Mouse (Mus musculus) forebrain, embryonic 12.5 days (tissue): ENCODE measurements at regions not wholly inside any gene's neighbourhood (a gene's known extent, or its start where the extent isn't known, plus 50 kb on each side); places are given as distances from the start of the nearest gene placed in this dataset.

Experiments used
- ATAC-seq: fragments of 200-750 bp; cut with Nextera tagmentation; 2 replicates; pipeline ENCODE4 v1.8.0; 2017; ENCODE audit warnings: moderate TSS enrichment; ENCODE audit not compliant: low FRiP score
- H3K27ac ChIP-seq: fragments of 300-500 bp; sonication (generic); 2 replicates; pipeline ENCODE4 v1.5.1; 2016; ENCODE audit warnings: mild to moderate bottlenecking
- H3K27me3 ChIP-seq: fragments of 300-500 bp; sonication (generic); 2 replicates; pipeline ENCODE4 v1.6.1; 2016; ENCODE audit warnings: mild to moderate bottlenecking
- H3K36me3 ChIP-seq: fragments of 300-500 bp; sonication (generic); replicated peaks from 2 replicates; pipeline ENCODE4 v1.6.1; 2016; ENCODE audit warnings: mild to moderate bottlenecking
- H3K4me1 ChIP-seq: fragments of 300-500 bp; sonication (generic); 2 replicates; pipeline ENCODE4 v1.6.1; 2016
- H3K4me2 ChIP-seq: fragments of 300-500 bp; sonication (generic); 2 replicates; pipeline ENCODE4 v1.6.1; 2016; ENCODE audit warnings: mild to moderate bottlenecking, moderate library complexity
- H3K4me3 ChIP-seq: fragments of 300-500 bp; sonication (generic); replicated peaks from 2 replicates; pipeline ENCODE4 v1.5.1; 2016; ENCODE audit warnings: mild to moderate bottlenecking
- H3K9ac ChIP-seq: fragments of 300-500 bp; sonication (generic); 2 replicates; pipeline ENCODE4 v1.6.1; 2016; ENCODE audit warnings: mild to moderate bottlenecking
- H3K9me3 ChIP-seq: fragments of 300-500 bp; sonication (generic); 2 replicates; pipeline ENCODE4 v1.6.1; 2016
- WGBS: fragments of 180-500 bp; shearing (Covaris S2); methylation state at CpG from one replicate; pipeline ENCODE4 v1.1.7; 2016; 5-methylcytosine and 5-hydroxymethylcytosine counted together

DNA sequence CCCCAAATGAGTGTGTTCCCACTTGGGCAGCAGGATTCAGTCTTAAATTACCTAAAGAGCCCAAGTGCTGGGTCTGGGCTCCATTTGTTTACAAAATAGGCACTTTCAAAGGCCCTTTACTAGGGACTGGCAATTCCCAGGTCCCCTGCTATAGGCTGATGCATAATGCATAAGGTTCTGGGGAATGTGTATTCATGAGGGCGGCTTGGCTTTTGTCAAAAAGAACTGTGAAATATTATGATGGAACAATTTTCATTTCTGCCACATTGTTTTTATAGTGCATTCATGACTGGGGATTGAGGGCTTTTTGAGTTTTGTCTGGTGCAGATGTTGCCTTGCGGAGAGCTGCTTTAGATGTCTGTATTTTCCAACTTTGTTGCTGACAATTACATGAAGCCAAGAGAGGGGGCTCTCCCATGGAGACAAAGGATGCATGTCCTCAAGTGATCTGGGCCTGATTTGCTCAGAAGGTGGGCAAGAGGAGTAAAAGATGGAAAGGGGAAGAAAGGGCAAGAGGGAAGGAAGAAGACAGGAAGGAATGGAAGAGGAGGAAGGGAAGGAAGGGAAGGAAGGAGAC is 636.6 kb upstream of the Cdh5 start:
- Histone ChIP-seq H3K4me1 (peaks cover 13% of the 10 kb centered on the region), H3K27me3 (peaks cover 7% of the 10 kb centered on the region), H3K27ac (no peak overlapping the region), H3K4me2 (no peak overlapping the region), H3K9ac (no peak overlapping the region), H3K9me3 (peaks cover 2% of the 10 kb centered on the region; the same call in 1 of the 2 replicates), H3K36me3 (no peaks in the 10 kb centered on the region), H3K4me3 (no peak overlapping the region)
- 56% methylated on average over 2 of the region's 2 CpGs for WGBS
- ATAC-seq, result peak; percentile 76; the same call in 1 of the 2 replicates

DNA sequence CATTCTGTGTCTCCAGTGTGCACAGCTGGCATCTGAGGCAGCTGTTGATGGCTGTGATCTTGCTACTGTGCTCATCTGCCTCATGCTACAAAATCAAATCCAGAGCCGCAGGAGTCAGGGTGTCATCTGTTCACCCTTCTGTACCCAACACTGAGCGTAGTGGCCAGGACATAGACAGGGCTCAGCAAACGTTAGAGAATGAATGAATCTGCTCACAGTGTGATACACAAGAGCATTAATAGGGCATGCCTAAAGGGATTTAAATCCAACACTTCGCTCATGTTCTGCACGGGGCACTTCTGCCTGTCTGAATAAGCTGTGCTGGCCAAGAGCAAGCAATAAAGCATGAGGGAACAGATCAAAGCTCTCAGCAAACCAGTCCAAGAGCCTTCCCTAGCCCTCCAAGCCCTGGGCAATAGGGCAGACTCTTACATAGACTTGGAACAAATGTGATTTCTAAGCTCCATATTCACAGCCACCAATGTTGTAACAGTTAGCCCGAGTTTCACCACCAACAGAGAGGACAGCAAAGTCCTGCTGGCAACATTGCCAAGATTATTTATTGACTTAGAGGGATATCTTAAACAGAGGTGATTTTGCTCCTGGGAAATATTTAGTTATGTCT is 633.8 kb upstream of the Cdh5 start:
- ATAC-seq, result no peak
- Histone ChIP-seq H3K4me2 (no peak overlapping the region), H3K9ac (no peak overlapping the region), H3K4me1 (peaks cover 13% of the 10 kb centered on the region), H3K4me3 (no peak overlapping the region), H3K36me3 (no peaks in the 10 kb centered on the region), H3K9me3 (no peaks in the 10 kb centered on the region), H3K27me3 (peaks cover 3% of the 10 kb centered on the region; the same call in 1 of the 2 replicates), H3K27ac (no peak overlapping the region)
- 69% methylated on average over 6 of the region's 6 CpGs for WGBS

- 97% methylated on average over 1 of the region's 1 CpGs for WGBS
- no peak overlapping the region for H3K4me2 ChIP-seq
- no peak overlapping the region for H3K27ac ChIP-seq
- H3K9me3 ChIP-seq, result no peaks in the 10 kb centered on the region
- H3K4me3 ChIP-seq, result no peak overlapping the region
- 0 out of 2 replicates have a peak, but pooled peaks cover 3% of the 10 kb centered on the region for H3K27me3 ChIP-seq
- H3K4me1 ChIP-seq, result peaks cover 13% of the 10 kb centered on the region
- ATAC-seq, result no peak
- no peaks in the 10 kb centered on the region for H3K36me3 ChIP-seq
- no peak overlapping the region for H3K9ac ChIP-seq
Measured at GRCm38 (mm10) chr8:103469049-103469448, 632.4 kb upstream of the Cdh5 start.

- 0 out of 2 replicates have a peak, but pooled peaks cover 7% of the 10 kb centered on the region for H3K27me3 ChIP-seq
Measured at GRCm38 (mm10) chr8:103470316-103470715, 631.1 kb upstream of the Cdh5 start.

GRCm38 (mm10) chr8:103475816-103476797 is 625.3 kb upstream of the Cdh5 start:
- ATAC-seq, result no peak

More at GRCm38 (mm10) chr8:103470316-103470715, 631.1 kb upstream of the Cdh5 start:
- WGBS, result 60% methylated on average over 4 of the region's 4 CpGs
- no peak for ATAC-seq
- no peak overlapping the region for H3K9ac ChIP-seq
- H3K4me2 ChIP-seq, result no peak overlapping the region
- H3K36me3 ChIP-seq, result no peaks in the 10 kb centered on the region
- no peaks in the 10 kb centered on the region for H3K9me3 ChIP-seq
- H3K4me1 ChIP-seq, result peaks cover 1% of the 10 kb centered on the region; the same call in 1 of the 2 replicates
- no peak overlapping the region for H3K4me3 ChIP-seq
- no peak overlapping the region for H3K27ac ChIP-seq

DNA sequence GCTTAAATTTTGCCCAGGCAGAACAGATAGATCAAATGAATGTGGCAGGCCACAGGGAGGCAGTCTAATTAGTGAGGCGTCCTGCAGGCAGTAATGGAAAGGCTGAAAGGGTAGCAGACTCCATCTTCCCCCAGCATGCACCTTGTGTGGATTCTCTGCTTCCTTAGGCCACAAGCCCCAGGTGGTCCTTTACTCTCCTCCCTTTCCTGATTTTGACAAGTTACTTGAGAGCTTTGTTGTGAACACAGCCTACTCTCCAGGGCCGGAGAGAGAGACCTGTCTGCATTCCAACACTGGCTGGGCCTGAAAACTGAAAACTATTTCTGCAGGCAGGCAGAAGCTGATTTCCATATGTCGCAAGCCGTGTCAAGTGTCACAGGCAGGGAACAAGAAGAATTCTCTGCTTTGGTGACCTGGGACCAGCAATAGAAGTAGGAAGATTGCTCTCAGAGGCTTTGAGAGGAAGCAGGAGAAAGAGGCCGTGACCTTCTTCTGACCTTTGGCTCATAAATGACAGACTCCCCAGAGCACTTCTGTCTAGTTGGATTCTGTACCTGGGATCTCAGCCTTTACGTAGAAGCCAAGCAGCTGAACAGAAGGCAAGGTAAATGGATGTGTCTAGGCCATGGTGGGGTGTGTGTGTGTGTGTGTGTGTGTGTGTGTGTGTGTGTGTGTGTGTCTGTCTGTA is 619.2 kb upstream of the Cdh5 start:
- Histone ChIP-seq H3K4me2 (no peak overlapping the region), H3K9ac (no peak overlapping the region), H3K27ac (no peak overlapping the region), H3K4me1 (peaks cover 9% of the 10 kb centered on the region), H3K27me3 (peaks cover 6% of the 10 kb centered on the region; the same call in 1 of the 2 replicates), H3K4me3 (no peak overlapping the region), H3K36me3 (no peaks in the 10 kb centered on the region), H3K9me3 (no peaks in the 10 kb centered on the region)
- ATAC-seq, result 0 out of 2 replicates have a peak, but pooled peaks have one; percentile 41
- 27% methylated on average over 6 of the region's 6 CpGs for WGBS

More at GRCm38 (mm10) chr8:103475816-103476797, 625.3 kb upstream of the Cdh5 start:
- 42% methylated on average over 12 of the region's 12 CpGs for WGBS
- Histone ChIP-seq H3K36me3 (no peaks in the 10 kb centered on the region), H3K4me3 (no peak overlapping the region), H3K27ac (no peak overlapping the region), H3K4me1 (no peaks in the 10 kb centered on the region; the same call in 1 of the 2 replicates), H3K9ac (no peak overlapping the region), H3K27me3 (peaks cover 14% of the 10 kb centered on the region; the same call in 1 of the 2 replicates), H3K9me3 (no peaks in the 10 kb centered on the region), H3K4me2 (no peak overlapping the region)

DNA sequence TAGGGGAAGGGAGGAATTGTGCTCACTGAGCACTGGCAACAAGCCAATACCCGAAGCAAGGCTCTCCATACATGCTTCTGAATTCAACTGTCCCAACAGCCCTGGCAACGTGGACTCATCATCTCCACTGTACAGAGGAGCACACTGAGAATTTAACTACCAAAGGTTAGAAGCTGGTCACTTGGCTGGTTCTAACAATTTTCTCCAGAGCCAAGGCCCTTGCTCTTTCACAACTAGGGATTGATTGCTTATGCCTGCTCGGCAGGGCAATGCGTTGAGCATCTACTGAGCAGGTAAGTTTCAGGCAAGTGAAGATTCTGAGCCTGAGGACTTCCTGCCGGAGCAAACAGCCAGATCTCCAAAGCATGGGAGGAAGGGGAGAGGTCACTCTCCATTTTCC is 616.0 kb upstream of the Cdh5 start:
- Histone ChIP-seq H3K27ac (no peak overlapping the region), H3K27me3 (no peaks in the 10 kb centered on the region), H3K36me3 (no peaks in the 10 kb centered on the region), H3K4me1 (peaks cover 9% of the 10 kb centered on the region), H3K4me3 (no peak overlapping the region), H3K9ac (no peak overlapping the region), H3K4me2 (no peak overlapping the region), H3K9me3 (no peaks in the 10 kb centered on the region)
- no peak for ATAC-seq
- WGBS, result 89% methylated on average over 5 of the region's 5 CpGs

GRCm38 (mm10) chr8:103489411-103489810 is 612.0 kb upstream of the Cdh5 start:
- 84% methylated on average over 3 of the region's 3 CpGs for WGBS
- no peak overlapping the region for H3K4me3 ChIP-seq
- no peaks in the 10 kb centered on the region for H3K4me1 ChIP-seq
- H3K9ac ChIP-seq, result no peak overlapping the region
- no peak for ATAC-seq
- H3K9me3 ChIP-seq, result no peaks in the 10 kb centered on the region
- no peak overlapping the region for H3K27ac ChIP-seq
- no peaks in the 10 kb centered on the region for H3K36me3 ChIP-seq
- no peak overlapping the region for H3K4me2 ChIP-seq
- no peaks in the 10 kb centered on the region for H3K27me3 ChIP-seq

DNA sequence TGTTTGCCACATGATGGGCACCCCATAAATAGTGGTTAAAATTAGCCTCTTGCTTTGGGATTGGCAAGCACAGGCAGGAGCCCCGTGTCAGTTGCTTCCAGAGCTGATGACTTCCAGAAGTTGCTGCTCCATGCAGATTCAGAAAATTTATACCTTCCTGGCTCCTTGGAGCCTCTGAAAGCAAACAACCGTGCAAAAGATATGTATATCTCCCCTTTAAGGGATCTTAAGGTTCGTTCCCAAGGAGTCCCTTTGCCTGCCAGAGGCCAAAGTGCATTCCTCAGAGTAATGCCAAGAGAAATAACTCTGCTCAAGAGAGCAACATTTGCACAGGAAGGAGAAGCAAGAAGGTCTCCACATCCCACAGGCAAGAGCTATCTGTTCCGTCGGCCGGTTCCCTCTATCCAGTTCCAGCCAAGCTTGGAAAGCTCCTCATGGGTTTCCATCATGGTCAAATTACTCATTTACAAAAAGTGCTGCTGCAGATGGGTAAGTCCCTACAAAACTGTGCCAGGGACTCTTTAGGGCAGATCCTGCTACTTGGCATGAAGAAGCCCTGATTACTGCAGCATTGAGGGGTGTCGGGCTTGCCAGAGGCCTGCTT is 608.4 kb upstream of the Cdh5 start:
- 84% methylated on average over 7 of the region's 7 CpGs for WGBS
- H3K4me2 ChIP-seq, result no peak overlapping the region
- H3K9me3 ChIP-seq, result no peaks in the 10 kb centered on the region
- no peak overlapping the region for H3K4me3 ChIP-seq
- no peak overlapping the region for H3K9ac ChIP-seq
- no peaks in the 10 kb centered on the region for H3K4me1 ChIP-seq
- ATAC-seq, result no peak
- no peak overlapping the region for H3K27ac ChIP-seq
- H3K27me3 ChIP-seq, result no peaks in the 10 kb centered on the region
- no peaks in the 10 kb centered on the region for H3K36me3 ChIP-seq

- ATAC-seq, result no peak
- Histone ChIP-seq H3K4me2 (no peak overlapping the region), H3K9me3 (no peaks in the 10 kb centered on the region), H3K4me1 (no peaks in the 10 kb centered on the region), H3K9ac (no peak overlapping the region), H3K27ac (no peak overlapping the region), H3K4me3 (no peak overlapping the region), H3K27me3 (no peaks in the 10 kb centered on the region), H3K36me3 (no peaks in the 10 kb centered on the region)
- 88% methylated on average over 4 of the region's 4 CpGs for WGBS
Measured at GRCm38 (mm10) chr8:103493932-103494493, 607.4 kb upstream of the Cdh5 start.

DNA sequence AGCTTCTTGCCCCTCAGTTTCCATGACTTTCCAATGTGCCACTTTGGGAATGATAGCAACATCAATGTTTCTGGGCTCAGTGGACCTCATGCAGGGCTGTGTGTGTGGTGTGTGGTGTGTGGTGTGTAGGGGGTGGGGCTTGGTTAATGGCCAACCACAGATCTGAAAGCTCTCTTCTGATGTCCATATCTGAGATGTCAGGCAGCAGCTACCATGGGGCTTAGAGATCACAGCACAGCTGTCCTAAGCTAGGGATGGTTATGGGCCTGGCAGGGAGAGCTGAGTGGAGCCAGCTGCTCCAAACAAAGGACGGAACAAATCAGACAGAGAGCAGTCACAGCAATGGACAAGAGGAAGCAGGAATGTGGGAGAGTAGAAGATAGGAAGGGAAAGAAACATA is 606.8 kb upstream of the Cdh5 start:
- WGBS, result 81% methylated on average over 1 of the region's 1 CpGs

More for the DNA sequence above, 606.8 kb upstream of the Cdh5 start:
- Histone ChIP-seq H3K4me1 (no peaks in the 10 kb centered on the region), H3K27me3 (no peaks in the 10 kb centered on the region), H3K27ac (no peak overlapping the region), H3K4me2 (no peak overlapping the region), H3K36me3 (no peaks in the 10 kb centered on the region), H3K4me3 (no peak overlapping the region), H3K9me3 (no peaks in the 10 kb centered on the region), H3K9ac (no peak overlapping the region)
- ATAC-seq, result no peak
